Mouse (Mus musculus) stomach, postnatal 0 days (tissue): Measurements from ENCODE around the gene Lsp1.

ENCODE experiments used
- CTCF ChIP-seq: IDR thresholded peaks from 2 replicates; pipeline ENCODE4 v1.5.1; 2016; ENCODE audit warnings: antibody characterized with exemption, low read depth, mild to moderate bottlenecking, moderate library complexity
- EP300 ChIP-seq: optimal IDR thresholded peaks from 2 replicates; pipeline ENCODE3; 2016; ENCODE audit warnings: antibody characterized with exemption

DNA sequence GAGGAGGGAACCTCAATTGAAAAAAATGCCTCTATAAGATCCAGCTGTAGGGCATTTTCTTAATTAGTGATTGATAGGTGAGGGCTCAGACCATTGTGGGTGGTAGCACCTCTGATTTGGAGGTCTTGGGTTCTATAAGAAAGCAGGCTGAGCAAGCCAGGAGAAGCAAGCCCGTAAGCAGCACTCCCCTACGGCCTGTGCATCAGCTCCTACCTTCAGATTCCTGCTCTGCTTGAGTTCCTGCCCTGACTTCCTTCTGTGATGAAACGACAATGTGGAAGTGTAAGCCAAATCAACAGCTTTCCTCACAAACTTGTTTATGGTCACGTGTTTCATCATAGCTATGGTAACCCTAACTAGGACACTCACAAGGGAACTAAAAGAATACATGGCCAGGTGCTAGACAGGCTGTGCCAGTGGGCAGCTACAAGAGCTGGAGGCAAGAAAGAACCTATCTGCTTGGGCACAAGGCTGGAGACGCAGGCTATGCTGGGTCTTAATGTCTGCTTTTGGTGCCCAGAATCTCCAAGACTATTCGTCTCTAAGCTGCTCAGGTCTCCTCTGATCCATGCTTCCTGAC, 11.5 kb upstream of the Lsp1 start:
- TF ChIP-seq CTCF, result no peak
- TF ChIP-seq EP300, result no peak
